In the genomic region with DNA sequence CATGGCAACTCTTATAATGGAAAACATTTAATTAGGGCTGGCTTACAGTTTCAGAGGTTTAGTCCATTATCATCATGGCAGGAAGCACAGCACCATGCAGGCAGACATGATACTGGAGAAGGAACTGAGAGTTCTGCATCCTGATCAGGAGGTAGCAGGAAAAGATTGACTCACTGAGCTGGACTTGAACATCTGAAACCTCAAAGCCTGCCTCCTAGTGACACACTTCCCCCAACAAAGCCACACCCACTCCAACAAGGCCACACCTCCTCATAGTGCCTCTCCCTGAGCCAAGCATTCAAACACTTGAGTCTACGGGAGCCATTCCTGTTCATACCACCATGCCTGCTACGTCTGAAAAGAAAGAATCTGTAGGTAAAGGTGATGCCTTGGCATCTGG, we compare ENCODE assay signal across 14 mouse cellular contexts.
"Had no signal": no experiment of that assay in that cellular context is flagged by ENCODE, and none has a peak within 500 bp of the region (broad histone marks: within the 10 kb centered on the region; RNA-seq: fewer than 3 reads in every experiment).

No protein-coding gene starts in this region.

- H3K4me3 ChIP-seq: layer of hippocampus, adult 2 months; limb, embryonic 13.5 days; midbrain, embryonic 13.5 days; neural tube, embryonic 12.5 days had no signal

- H3K36me3 ChIP-seq: limb, embryonic 13.5 days; midbrain, embryonic 13.5 days; neural tube, embryonic 12.5 days had no signal

- H3K27me3 ChIP-seq: limb, embryonic 13.5 days; midbrain, embryonic 13.5 days; neural tube, embryonic 12.5 days had no signal

- H3K4me2 ChIP-seq: limb, embryonic 13.5 days; midbrain, embryonic 13.5 days; neural tube, embryonic 12.5 days had no signal

- H3K9me3 ChIP-seq: midbrain, embryonic 13.5 days; neural tube, embryonic 12.5 days had no signal

- H3K27ac ChIP-seq: layer of hippocampus, adult 2 months; limb, embryonic 13.5 days; liver, embryonic 14.5 days; midbrain, embryonic 13.5 days; neural tube, embryonic 12.5 days had no signal

- ATAC-seq: midbrain, embryonic 13.5 days had no signal

- DNase-seq: kidney, adult 18-20 months; kidney, postnatal 10 days; kidney, postnatal 4 days; left cerebral cortex, postnatal 4 days; lung, adult 18-20 months; lung, postnatal 4 days; right cerebral cortex, postnatal 4 days; spleen, adult 18-20 months; thymus, postnatal 4 days had no signal

- H3K9ac ChIP-seq: limb, embryonic 13.5 days; liver, embryonic 14.5 days; midbrain, embryonic 13.5 days; neural tube, embryonic 12.5 days had no signal
